In the genomic region with DNA sequence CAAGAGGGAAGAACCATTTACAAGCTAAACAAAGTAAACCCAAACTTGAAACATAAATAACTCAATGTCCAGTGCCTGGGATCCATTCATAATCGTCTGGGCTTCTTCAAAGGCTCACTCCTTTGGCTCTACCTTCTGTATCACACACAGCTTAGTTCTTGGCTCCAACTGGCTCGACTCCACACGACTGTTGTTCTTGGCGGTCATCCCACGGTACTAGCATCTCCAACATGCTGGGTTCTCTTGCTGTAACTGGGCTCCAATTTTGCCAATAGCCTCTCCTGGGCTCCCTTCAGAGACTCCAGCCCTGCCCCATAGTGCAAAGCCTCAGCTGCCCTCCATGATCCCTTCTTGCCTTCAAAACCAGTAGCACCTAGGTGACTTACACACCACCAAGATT, we compare ENCODE assay signal across 11 mouse cellular contexts.
DNase-seq lines count a peak whose midpoint lies in the region; ATAC-seq and TF ChIP-seq lines count a peak whose summit lies in the region.
"Had no signal": no experiment of that assay in that cellular context is flagged by ENCODE, and none has a peak within 500 bp of the region (broad histone marks: within the 10 kb centered on the region; RNA-seq: fewer than 3 reads in every experiment).

No protein-coding gene starts in this region.

- WGBS in embryonic facial prominence, embryonic 14.5 days: 80% methylated on average over 5 of the region's 5 CpGs
- 92% methylated on average over 5 of the region's 5 CpGs for WGBS in embryonic facial prominence, embryonic 10.5 days
- 55% methylated on average over 5 of the region's 5 CpGs for WGBS in stomach, postnatal 0 days
- 89% methylated on average over 5 of the region's 5 CpGs for WGBS in hindbrain, embryonic 10.5 days

- no peaks in the 10 kb centered on the region for H3K4me1 ChIP-seq in embryonic facial prominence, embryonic 14.5 days (ENCODE audit: control insufficient read depth, insufficient read depth, low read length)
- no peaks in the 10 kb centered on the region for H3K4me1 ChIP-seq in embryonic facial prominence, embryonic 10.5 days
- H3K4me1 ChIP-seq in stomach, postnatal 0 days (replicated peaks; ENCODE audit: control insufficient read depth, insufficient read depth): no peaks in the 10 kb centered on the region
- H3K4me1 ChIP-seq in hindbrain, embryonic 10.5 days (replicated peaks): no peaks in the 10 kb centered on the region
- H3K4me1 ChIP-seq: lung, embryonic 15.5 days; midbrain, embryonic 15.5 days had no signal

- peaks cover 8% of the 10 kb centered on the region; the same call in 1 of the 2 replicates for H3K9me3 ChIP-seq in embryonic facial prominence, embryonic 14.5 days (ENCODE audit: control insufficient read depth, low read length)
- 0 out of 2 replicates have a peak, but pooled peaks cover 5% of the 10 kb centered on the region for H3K9me3 ChIP-seq in embryonic facial prominence, embryonic 10.5 days
- no peaks in the 10 kb centered on the region for H3K9me3 ChIP-seq in stomach, postnatal 0 days (ENCODE audit: control insufficient read depth, low read length)
- H3K9me3 ChIP-seq in hindbrain, embryonic 10.5 days: peaks cover 6% of the 10 kb centered on the region
- H3K9me3 ChIP-seq: lung, embryonic 15.5 days; midbrain, embryonic 15.5 days had no signal

- no peak overlapping the region for H3K27ac ChIP-seq in embryonic facial prominence, embryonic 14.5 days (replicated peaks; ENCODE audit: low read depth, low read length)
- H3K27ac ChIP-seq in embryonic facial prominence, embryonic 10.5 days (replicated peaks): no peak overlapping the region
- H3K27ac ChIP-seq in stomach, postnatal 0 days (replicated peaks): no peak overlapping the region
- no peak overlapping the region for H3K27ac ChIP-seq in hindbrain, embryonic 10.5 days
- H3K27ac ChIP-seq: lung, embryonic 15.5 days; midbrain, embryonic 15.5 days had no signal

- no peaks in the 10 kb centered on the region for H3K27me3 ChIP-seq in embryonic facial prominence, embryonic 14.5 days (replicated peaks; ENCODE audit: control insufficient read depth, insufficient read depth, low read length)
- no peaks in the 10 kb centered on the region for H3K27me3 ChIP-seq in embryonic facial prominence, embryonic 10.5 days (replicated peaks; ENCODE audit: low read depth, poor library complexity, severe bottlenecking)
- no peaks in the 10 kb centered on the region for H3K27me3 ChIP-seq in stomach, postnatal 0 days (ENCODE audit: control insufficient read depth, insufficient read depth, low read length)
- no peaks in the 10 kb centered on the region for H3K27me3 ChIP-seq in hindbrain, embryonic 10.5 days (ENCODE audit: insufficient read depth, poor library complexity, severe bottlenecking)
- H3K27me3 ChIP-seq: lung, embryonic 15.5 days; midbrain, embryonic 15.5 days; Patski had no signal

- H3K9ac ChIP-seq in embryonic facial prominence, embryonic 14.5 days (ENCODE audit: low read depth, low read length): no peak overlapping the region
- H3K9ac ChIP-seq in stomach, postnatal 0 days (ENCODE audit: low read length): no peak overlapping the region
- H3K9ac ChIP-seq: lung, embryonic 15.5 days; midbrain, embryonic 15.5 days had no signal

- no peak for TF ChIP-seq EP300 in stomach, postnatal 0 days (optimal IDR thresholded peaks at IDR 0.05)

- no peak for ATAC-seq in embryonic facial prominence, embryonic 14.5 days (ENCODE audit: low read depth)
- ATAC-seq in stomach, postnatal 0 days (ENCODE audit: low FRiP score, low TSS enrichment): no peak
- ATAC-seq: midbrain, embryonic 15.5 days; Patski had no signal

- TF ChIP-seq CTCF in stomach, postnatal 0 days (IDR thresholded peaks at IDR 0.05; ENCODE audit: low read depth): no peak

- peak; percentile 38 for DNase-seq in embryonic facial prominence, embryonic 14.5 days (ENCODE audit: low spot score)
- DNase-seq in embryonic facial prominence, embryonic 10.5 days (ENCODE audit: low spot score): no peak
- peak; percentile 45 to 61 for DNase-seq in layer of hippocampus, postnatal 10 days (ENCODE audit: low spot score in 2 of 2)
- no peak for DNase-seq in layer of hippocampus, adult 9-10 months (ENCODE audit: low spot score)
- DNase-seq in Muller cell, postnatal 12 days (ENCODE audit: inconsistent ontology term): peak; percentile 11
- DNase-seq in brain, adult 2 months (ENCODE audit: low read depth, low spot score): peak; percentile 49
- no peak for DNase-seq in stomach, postnatal 0 days (ENCODE audit: low spot score)
- DNase-seq in hindbrain, embryonic 10.5 days (ENCODE audit: low spot score): no peak

- no peaks in the 10 kb centered on the region for H3K36me3 ChIP-seq in embryonic facial prominence, embryonic 14.5 days (ENCODE audit: control insufficient read depth, insufficient read depth, low read length)
- H3K36me3 ChIP-seq in embryonic facial prominence, embryonic 10.5 days (replicated peaks): no peaks in the 10 kb centered on the region
- H3K36me3 ChIP-seq in stomach, postnatal 0 days (ENCODE audit: control insufficient read depth, insufficient read depth, low read length): no peaks in the 10 kb centered on the region
- H3K36me3 ChIP-seq in hindbrain, embryonic 10.5 days: no peaks in the 10 kb centered on the region
- H3K36me3 ChIP-seq: lung, embryonic 15.5 days; midbrain, embryonic 15.5 days had no signal

- H3K4me2 ChIP-seq in embryonic facial prominence, embryonic 14.5 days (ENCODE audit: low read depth, low read length): no peak overlapping the region
- no peak overlapping the region for H3K4me2 ChIP-seq in stomach, postnatal 0 days (replicated peaks; ENCODE audit: low read depth)
- H3K4me2 ChIP-seq: lung, embryonic 15.5 days; midbrain, embryonic 15.5 days had no signal

- H3K4me3 ChIP-seq in embryonic facial prominence, embryonic 14.5 days (ENCODE audit: low read depth, low read length): no peak overlapping the region
- H3K4me3 ChIP-seq in embryonic facial prominence, embryonic 10.5 days: no peak overlapping the region
- H3K4me3 ChIP-seq in stomach, postnatal 0 days (ENCODE audit: low read depth, low read length): no peak overlapping the region
- H3K4me3 ChIP-seq in hindbrain, embryonic 10.5 days: no peak overlapping the region
- H3K4me3 ChIP-seq: lung, embryonic 15.5 days; midbrain, embryonic 15.5 days had no signal

Comparison
In these comparisons a context has a peak if more than half of its experiments do, and no peak if none do; other contexts are left out.
1. DNase-seq: peak in embryonic facial prominence, embryonic 14.5 days (single experiment), layer of hippocampus, postnatal 10 days (2 of 2), Muller cell, postnatal 12 days (single experiment) and brain, adult 2 months (single experiment); none in embryonic facial prominence, embryonic 10.5 days (single experiment), layer of hippocampus, adult 9-10 months (single experiment), stomach, postnatal 0 days (single experiment) and hindbrain, embryonic 10.5 days (single experiment).